Mouse (Mus musculus): ENCODE data around the gene Ldlrap1.
A peak's percentile ranks its signal among the peaks of the same experiment; 100 is the strongest.
"Not testable (repeated sequence)": the region's sequence is repeated elsewhere in the genome, so short reads cannot be mapped to it uniquely, and the experiment has no call there.

Gene Ldlrap1

GRCm38 (mm10) chr4:134767426-134768225 lies at the start of gene Ldlrap1:
Gene Ldlrap1 (minus strand): TSS chr4:134768024.
- DNase-seq, result peak; percentile 86 to 91

GRCm38 (mm10) chr4:134814229-134814571 lies 46.4 kb upstream of the Ldlrap1 start:
- DNase-seq, result no peak

- no peak for DNase-seq
These were observed 45.8 kb upstream of the Ldlrap1 start for GRCm38 (mm10) chr4:134813406-134814228.

GRCm38 (mm10) chr4:134804765-134805164 lies 36.9 kb upstream of the Ldlrap1 start:
- DNase-seq, result peak; percentile 77 to 80

GRCm38 (mm10) chr4:134802765-134803164 lies 34.9 kb upstream of the Ldlrap1 start:
- no peak for DNase-seq

- no peak for DNase-seq
These were observed 34.3 kb upstream of the Ldlrap1 start for GRCm38 (mm10) chr4:134802155-134802554.

GRCm38 (mm10) chr4:134800693-134801092 lies 32.9 kb upstream of the Ldlrap1 start:
- DNase-seq, result no peak

GRCm38 (mm10) chr4:134800098-134800497 lies 32.3 kb upstream of the Ldlrap1 start:
- no peak for DNase-seq

GRCm38 (mm10) chr4:134799272-134799671 lies 31.4 kb upstream of the Ldlrap1 start:
- peak; percentile 79 to 86 for DNase-seq

- DNase-seq, result no peak
These were observed 31.0 kb upstream of the Ldlrap1 start for GRCm38 (mm10) chr4:134798861-134799260.

GRCm38 (mm10) chr4:134797621-134798020 lies 29.8 kb upstream of the Ldlrap1 start:
- no peak for DNase-seq

- DNase-seq, result peak; percentile 66 to 75
These were observed 28.9 kb upstream of the Ldlrap1 start for GRCm38 (mm10) chr4:134796581-134797361.

GRCm38 (mm10) chr4:134795819-134796485 lies 28.1 kb upstream of the Ldlrap1 start:
- no peak for DNase-seq

GRCm38 (mm10) chr4:134794959-134795358 lies 27.1 kb upstream of the Ldlrap1 start:
- not testable (repeated sequence) for DNase-seq

- peak; percentile 75 to 78 for DNase-seq
These were observed 25.6 kb upstream of the Ldlrap1 start for GRCm38 (mm10) chr4:134793213-134793956.

GRCm38 (mm10) chr4:134791731-134792130 lies 23.9 kb upstream of the Ldlrap1 start:
- DNase-seq, result no peak

- DNase-seq, result no peak
These were observed 19.1 kb upstream of the Ldlrap1 start for GRCm38 (mm10) chr4:134786946-134787345.

GRCm38 (mm10) chr4:134784701-134785100 lies 16.9 kb upstream of the Ldlrap1 start:
- DNase-seq, result peak; percentile 71 to 85

- DNase-seq, result no peak
These were observed 11.5 kb upstream of the Ldlrap1 start for GRCm38 (mm10) chr4:134779136-134779934.

- DNase-seq, result no peak
These were observed 8.4 kb upstream of the Ldlrap1 start for GRCm38 (mm10) chr4:134776246-134776645.

Measured in cerebellum, postnatal 14 days (tissue).